Mouse (Mus musculus) gastrocnemius, postnatal 36 days (tissue): ENCODE measurements around the gene Nnat. TPM values are rescaled to one million over a fixed set of nuclear protein-coding genes. Genes with fewer than 3 reads are reported as not detected.
"Not testable (repeated sequence)": the region's sequence is repeated elsewhere in the genome, so short reads cannot be mapped to it uniquely, and the experiment has no call there.

ENCODE experiments used
- DNase-seq, 2 experiments: peaks; one replicate each; pipeline ENCODE4 v3.0.0; 2022
- intact Hi-C: fragments of 180-260 bp; cut with DNase I; formaldehyde crosslinking; loops from one replicate; pipeline ENCODE4 v1.15.1; 2025
- microRNA-seq, 2 experiments: library from miRNA; unstranded; fragments of <30 nt; microRNA quantifications; one replicate each; pipeline ENCODE4 v1.2.0; 2021
- total RNA-seq, 2 experiments: library from RNA; stranded (reverse); gene quantifications; 2 replicates each; pipeline ENCODE4 v1.2.3; 2021

The Nnat gene
- total RNA-seq, 2 experiments from 2014 or later, result 0.84 to 1.9 TPM

GRCm38 (mm10) chr2:157585351-157585750 is 25.5 kb downstream of the Nnat start:
- DNase-seq, intact Hi-C loops: not testable (repeated sequence)

GRCm38 (mm10) chr2:157596876-157597566 is 37.1 kb downstream of the Nnat start:
- no peak for DNase-seq

GRCm38 (mm10) chr2:157601435-157601839 is 41.6 kb downstream of the Nnat start:
- no peak for DNase-seq
- intact Hi-C loops, result no loop called here

More at GRCm38 (mm10) chr2:157596876-157597566, 37.1 kb downstream of the Nnat start:
- intact Hi-C loops, result no loop called here

GRCm38 (mm10) chr2:157605025-157605675 is 45.3 kb downstream of the Nnat start:
- intact Hi-C loops, result loop anchor here (2.0 to 5.0 kb wide), 3 partner anchors 337 to 602 kb away; no protein-coding TSS in a partner anchor
- peak; percentile 54 to 65 for DNase-seq

GRCm38 (mm10) chr2:157607542-157608236 is 47.8 kb downstream of the Nnat start:
- DNase-seq, result no peak

GRCm38 (mm10) chr2:157611735-157612134 is 51.9 kb downstream of the Nnat start:
- intact Hi-C loops, result no loop called here
- DNase-seq, result no peak

More at GRCm38 (mm10) chr2:157607542-157608236, 47.8 kb downstream of the Nnat start:
- intact Hi-C loops, result loop anchor here (5.0 kb wide), 2 partner anchors 335 to 600 kb away; no protein-coding TSS in a partner anchor

Small RNA genes lying within 50 kb of the gene (microRNA-seq; reads per million reads assigned to microRNA genes)
- 0 reads per million in 2 experiments for gene Gm23134

Other genes starting within 250 kb of the Nnat start
- not detected for gene Ghrh, start 212.6 kb upstream of the Nnat start, total RNA-seq
- 10 to 100 TPM; 15.3 to 15.6 TPM for gene Manbal, start 192.5 kb upstream of the Nnat start, total RNA-seq
- 1 to 10 TPM; 2.9 to 3.5 TPM for gene Src, start 141.6 kb upstream of the Nnat start, total RNA-seq
- 10 to 100 TPM; 25.4 to 25.6 TPM for gene Blcap, start 11.2 kb downstream of the Nnat start, total RNA-seq
- 1 to 10 TPM; 5.9 to 7.9 TPM for gene Ctnnbl1, start 177.3 kb downstream of the Nnat start, total RNA-seq